Mouse (Mus musculus): ENCODE results near the gene Bbs1.
"Not testable (repeated sequence)": the region's sequence is repeated elsewhere in the genome, so short reads cannot be mapped to it uniquely, and the experiment has no call there.

Bbs1 gene

GRCm38 (mm10) chr19:4905979-4906794 lies at the start of gene Bbs1:
Gene Bbs1 (minus strand): TSS chr19:4906628.
- DNase-seq (ENCODE audit: low read depth) = peak; percentile 72

GRCm38 (mm10) chr19:4948641-4949040 lies 42.2 kb upstream of the Bbs1 start:
- not testable (repeated sequence) for DNase-seq (ENCODE audit: low read depth)

GRCm38 (mm10) chr19:4945540-4945939 lies 39.1 kb upstream of the Bbs1 start:
- DNase-seq (ENCODE audit: low read depth) = no peak

- no peak for DNase-seq (ENCODE audit: low read depth)
Measured at GRCm38 (mm10) chr19:4943253-4943588, 36.8 kb upstream of the Bbs1 start.

GRCm38 (mm10) chr19:4942551-4943252 lies 36.3 kb upstream of the Bbs1 start, which contains the start of gene Peli3:
Gene Peli3 (minus strand): TSS chr19:4943127.
- DNase-seq (ENCODE audit: low read depth) = peak; percentile 53

GRCm38 (mm10) chr19:4937444-4938310 lies 31.2 kb upstream of the Bbs1 start:
- DNase-seq (ENCODE audit: low read depth) = no peak

- DNase-seq (ENCODE audit: low read depth) = no peak
Measured at GRCm38 (mm10) chr19:4936896-4937295, 30.5 kb upstream of the Bbs1 start.

GRCm38 (mm10) chr19:4928781-4929180 lies 22.4 kb upstream of the Bbs1 start:
- DNase-seq (ENCODE audit: low read depth) = no peak

GRCm38 (mm10) chr19:4927904-4928531 lies 21.6 kb upstream of the Bbs1 start, which contains the start of gene Dpp3:
Gene Dpp3 (minus strand): TSS chr19:4928287.
- peak; percentile 99 for DNase-seq (ENCODE audit: low read depth)

- no peak for DNase-seq (ENCODE audit: low read depth)
Measured at GRCm38 (mm10) chr19:4925121-4925860, 18.9 kb upstream of the Bbs1 start.

GRCm38 (mm10) chr19:4919652-4920051 lies 13.2 kb upstream of the Bbs1 start:
- no peak for DNase-seq (ENCODE audit: low read depth)

- no peak for DNase-seq (ENCODE audit: low read depth)
Measured at GRCm38 (mm10) chr19:4916827-4917226, 10.4 kb upstream of the Bbs1 start.

- DNase-seq (ENCODE audit: low read depth) = no peak
Measured at GRCm38 (mm10) chr19:4915924-4916603, 9.6 kb upstream of the Bbs1 start.

GRCm38 (mm10) chr19:4909376-4909775 lies 2.9 kb upstream of the Bbs1 start:
- DNase-seq (ENCODE audit: low read depth) = no peak

- no peak for DNase-seq (ENCODE audit: low read depth)
Measured at GRCm38 (mm10) chr19:4908107-4908506, 1.7 kb upstream of the Bbs1 start.

- DNase-seq (ENCODE audit: low read depth) = no peak
Measured at GRCm38 (mm10) chr19:4899888-4900287, 6.5 kb downstream of the Bbs1 start.

- no peak for DNase-seq (ENCODE audit: low read depth)
Measured at GRCm38 (mm10) chr19:4898972-4899371, 7.5 kb downstream of the Bbs1 start.

- DNase-seq (ENCODE audit: low read depth) = no peak
Measured at GRCm38 (mm10) chr19:4896780-4897520, 9.5 kb downstream of the Bbs1 start.

- peak; percentile 69 for DNase-seq (ENCODE audit: low read depth)
Measured at GRCm38 (mm10) chr19:4891798-4892197, 14.6 kb downstream of the Bbs1 start.

GRCm38 (mm10) chr19:4889791-4890190 lies 16.6 kb downstream of the Bbs1 start:
- no peak for DNase-seq (ENCODE audit: low read depth)
